Mouse (Mus musculus): ENCODE data around the gene Ehmt1. TPM values are rescaled to one million over a fixed set of nuclear protein-coding genes. Genes with fewer than 3 reads are reported as not detected.

Ehmt1 gene
- polyA plus RNA-seq, 1 experiment from 2014 or later: 89.4 TPM

GRCm38 (mm10) chr2:24776831-24777230 lies 142.6 kb downstream of the Ehmt1 start:
- no peaks in the 10 kb centered on the region for H3K36me3 ChIP-seq
- no peak overlapping the region for H3K4me2 ChIP-seq
- WGBS: 7% methylated on average over 4 of the region's 5 CpGs
- ATAC-seq (ENCODE audit: low FRiP score, low read depth): no peak
- no peak overlapping the region for H3K9ac ChIP-seq
- H3K4me3 ChIP-seq: no peak overlapping the region
- H3K4me1 ChIP-seq (replicated peaks): no peaks in the 10 kb centered on the region
- no peaks in the 10 kb centered on the region for H3K27me3 ChIP-seq
- no peaks in the 10 kb centered on the region for H3K9me3 ChIP-seq
- H3K27ac ChIP-seq (replicated peaks): no peak overlapping the region

DNA sequence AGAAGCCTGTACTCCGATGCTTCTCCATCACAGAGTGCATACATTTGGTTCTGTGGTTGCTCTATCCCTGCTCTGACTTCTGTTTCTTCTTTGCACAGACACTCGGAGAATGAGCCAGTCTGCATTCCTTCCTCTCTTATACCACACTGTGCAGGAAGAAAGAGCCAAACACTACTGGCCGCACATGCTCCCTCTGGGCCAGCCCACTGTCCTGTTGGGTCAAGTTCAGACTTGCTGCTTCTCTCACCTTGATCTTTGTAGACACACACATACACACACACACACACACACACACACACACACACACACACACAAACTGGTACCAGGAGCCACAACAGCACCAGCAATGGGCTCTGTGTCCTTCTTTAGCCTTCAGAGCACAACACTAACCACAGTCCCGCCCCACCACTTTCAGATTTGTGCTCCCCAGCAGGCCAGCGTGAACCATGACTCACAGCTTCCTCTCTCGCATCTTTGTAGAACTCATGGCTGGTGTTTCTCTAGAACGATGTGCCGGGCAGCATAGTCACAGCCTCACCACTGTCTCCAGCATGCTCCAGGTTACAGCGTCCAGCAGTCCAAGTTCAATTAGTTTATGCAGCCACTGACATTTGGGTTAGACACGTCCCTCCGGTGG lies 143.3 kb downstream of the Ehmt1 start:
- Histone ChIP-seq H3K4me1 (replicated peaks) (no peaks in the 10 kb centered on the region), H3K9ac (no peak overlapping the region), H3K27ac (replicated peaks) (no peak overlapping the region), H3K36me3 (no peaks in the 10 kb centered on the region), H3K4me2 (no peak overlapping the region), H3K9me3 (no peaks in the 10 kb centered on the region), H3K27me3 (no peaks in the 10 kb centered on the region), H3K4me3 (no peak overlapping the region)
- ATAC-seq (ENCODE audit: low FRiP score, low read depth): no peak
- 84% methylated on average over 11 of the region's 11 CpGs for WGBS

- Histone ChIP-seq H3K9me3 (no peaks in the 10 kb centered on the region), H3K36me3 (no peaks in the 10 kb centered on the region), H3K4me1 (replicated peaks) (no peaks in the 10 kb centered on the region), H3K4me3 (no peak overlapping the region), H3K27ac (replicated peaks) (no peak overlapping the region), H3K4me2 (no peak overlapping the region), H3K27me3 (no peaks in the 10 kb centered on the region), H3K9ac (no peak overlapping the region)
- ATAC-seq (ENCODE audit: low FRiP score, low read depth): no peak
- 69% methylated on average over 7 of the region's 7 CpGs for WGBS
Measured at GRCm38 (mm10) chr2:24774832-24775231, 144.6 kb downstream of the Ehmt1 start.

DNA sequence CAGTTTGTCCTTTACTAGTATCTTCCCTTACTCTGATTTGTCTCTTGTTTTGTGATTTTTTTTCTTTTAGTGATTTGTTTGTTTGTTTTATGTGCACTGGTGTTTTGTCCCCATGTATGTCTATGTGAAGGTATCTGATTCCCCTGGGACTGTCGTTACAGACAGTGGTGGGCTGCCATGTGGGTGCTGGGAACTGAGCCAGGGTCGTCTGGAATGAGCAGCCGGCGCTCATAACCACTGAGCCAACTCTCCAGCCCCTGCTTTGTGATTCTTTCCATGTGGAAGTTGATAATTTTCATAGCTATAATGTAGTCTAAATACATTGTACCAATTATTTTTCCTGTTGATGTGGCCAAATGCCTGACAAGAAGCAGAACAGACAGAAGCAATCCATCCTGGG lies 148.6 kb downstream of the Ehmt1 start:
- no peaks in the 10 kb centered on the region for H3K9me3 ChIP-seq
- H3K27ac ChIP-seq (replicated peaks): no peak overlapping the region
- 79% methylated on average over 4 of the region's 4 CpGs for WGBS
- H3K4me1 ChIP-seq (replicated peaks): no peaks in the 10 kb centered on the region
- no peak for ATAC-seq (ENCODE audit: low FRiP score, low read depth)
- H3K36me3 ChIP-seq: no peaks in the 10 kb centered on the region
- H3K4me3 ChIP-seq: no peak overlapping the region
- H3K9ac ChIP-seq: no peak overlapping the region
- no peaks in the 10 kb centered on the region for H3K27me3 ChIP-seq
- H3K4me2 ChIP-seq: no peak overlapping the region

GRCm38 (mm10) chr2:24763115-24763557 lies 156.3 kb downstream of the Ehmt1 start, which contains the start of gene Cacna1b:
TSS of gene Cacna1b (minus strand) at chr2:24763152.
- Histone ChIP-seq H3K9ac (peak within 1 kb of the TSS; percentile 95), H3K27me3 (no peaks in the 10 kb centered on the region), H3K27ac (replicated peaks) (peak within 1 kb of the TSS; percentile 89), H3K4me2 (peak within 1 kb of the TSS; percentile 88), H3K4me3 (peak within 1 kb of the TSS; percentile 78), H3K9me3 (no peaks in the 10 kb centered on the region), H3K4me1 (replicated peaks) (peaks cover 41% of the 10 kb centered on the region), H3K36me3 (0 out of 2 replicates have a peak, but pooled peaks cover under 1% of the 10 kb centered on the region)
- peak; percentile 91 for ATAC-seq (ENCODE audit: low FRiP score, low read depth)
- WGBS: under 1% methylated on average over 29 of the region's 42 CpGs

DNA sequence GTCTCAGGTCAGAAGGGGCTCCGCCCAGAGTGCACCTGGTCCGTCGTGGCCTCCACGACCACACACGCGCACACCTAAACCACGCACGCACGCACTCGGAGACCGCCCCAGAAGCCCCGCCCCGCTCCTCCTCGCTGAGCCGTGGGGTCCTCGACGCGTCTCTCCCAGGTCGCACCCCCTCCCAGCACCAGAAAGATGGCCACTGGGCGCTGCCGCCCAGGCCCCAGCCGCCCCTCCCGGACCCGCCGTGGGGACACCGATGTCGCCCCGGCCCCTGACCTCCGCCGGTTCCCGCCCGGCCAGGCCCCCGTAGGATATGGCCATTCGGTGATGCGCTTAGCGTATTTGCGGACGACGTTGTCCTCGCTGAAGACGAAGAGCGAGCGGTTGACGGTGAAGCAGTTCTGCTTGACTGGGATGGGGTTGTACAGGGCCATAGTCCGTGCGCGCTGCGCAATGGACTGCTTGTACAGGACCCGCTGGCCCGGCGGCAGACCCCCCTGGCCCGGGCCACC lies 156.9 kb downstream of the Ehmt1 start:
- H3K9me3 ChIP-seq: no peaks in the 10 kb centered on the region
- peak overlapping the region; percentile 89 for H3K27ac ChIP-seq (replicated peaks)
- peaks cover 41% of the 10 kb centered on the region for H3K4me1 ChIP-seq (replicated peaks)
- H3K27me3 ChIP-seq: no peaks in the 10 kb centered on the region
- H3K4me3 ChIP-seq: peak overlapping the region; percentile 78
- H3K4me2 ChIP-seq: peak overlapping the region; percentile 88
- peak; percentile 70 for ATAC-seq (ENCODE audit: low FRiP score, low read depth)
- H3K36me3 ChIP-seq: 0 out of 2 replicates have a peak, but pooled peaks cover 5% of the 10 kb centered on the region
- under 1% methylated on average over 52 of the region's 52 CpGs for WGBS
- peak overlapping the region; percentile 95 for H3K9ac ChIP-seq

GRCm38 (mm10) chr2:24761923-24762445 lies 157.4 kb downstream of the Ehmt1 start:
- Histone ChIP-seq H3K4me3 (peak overlapping the region; percentile 78), H3K36me3 (peaks cover 5% of the 10 kb centered on the region; the same call in 1 of the 2 replicates), H3K4me2 (peak overlapping the region; percentile 88), H3K4me1 (replicated peaks) (peaks cover 41% of the 10 kb centered on the region), H3K9me3 (no peaks in the 10 kb centered on the region), H3K27ac (replicated peaks) (peak overlapping the region; percentile 89), H3K9ac (peak overlapping the region; percentile 95), H3K27me3 (no peaks in the 10 kb centered on the region)
- peak; percentile 67 for ATAC-seq (ENCODE audit: low FRiP score, low read depth)
- WGBS: under 1% methylated on average over 35 of the region's 35 CpGs

GRCm38 (mm10) chr2:24755276-24755675 lies 164.1 kb downstream of the Ehmt1 start:
- Histone ChIP-seq H3K4me3 (no peak overlapping the region), H3K9ac (no peak overlapping the region), H3K27me3 (no peaks in the 10 kb centered on the region), H3K36me3 (peaks cover 51% of the 10 kb centered on the region), H3K4me1 (replicated peaks) (peaks cover 23% of the 10 kb centered on the region), H3K27ac (replicated peaks) (no peak overlapping the region), H3K4me2 (no peak overlapping the region), H3K9me3 (no peaks in the 10 kb centered on the region)
- 96% methylated on average over 1 of the region's 1 CpGs for WGBS
- ATAC-seq (ENCODE audit: low FRiP score, low read depth): no peak

- Histone ChIP-seq H3K9me3 (no peaks in the 10 kb centered on the region), H3K27me3 (no peaks in the 10 kb centered on the region), H3K4me1 (replicated peaks) (peaks cover 11% of the 10 kb centered on the region), H3K27ac (replicated peaks) (no peak overlapping the region), H3K4me3 (no peak overlapping the region), H3K4me2 (no peak overlapping the region), H3K36me3 (peaks cover 59% of the 10 kb centered on the region), H3K9ac (no peak overlapping the region)
- no peak for ATAC-seq (ENCODE audit: low FRiP score, low read depth)
- 57% methylated on average over 4 of the region's 4 CpGs for WGBS
Measured at GRCm38 (mm10) chr2:24752599-24752998, 166.8 kb downstream of the Ehmt1 start.

DNA sequence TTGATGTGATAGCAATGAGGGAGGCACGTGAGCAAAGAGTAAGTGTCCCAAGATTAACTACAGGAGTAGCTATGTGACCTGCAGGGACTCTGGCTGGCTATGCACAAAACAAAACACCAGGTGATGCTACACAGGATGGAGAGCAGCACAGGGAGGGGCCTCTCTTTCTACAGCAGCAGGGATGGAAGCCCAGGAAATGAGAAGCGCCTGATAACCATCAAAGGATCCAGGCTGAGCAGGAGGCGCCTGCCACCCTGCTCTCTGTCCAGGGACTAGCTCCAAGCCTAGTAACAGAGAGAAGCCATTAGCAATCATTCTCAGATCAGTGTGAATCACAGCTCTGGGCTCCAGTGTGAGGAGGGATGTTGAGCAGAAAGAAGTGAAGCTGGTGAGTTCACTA lies 169.4 kb downstream of the Ehmt1 start:
- Histone ChIP-seq H3K27ac (replicated peaks) (no peak overlapping the region), H3K36me3 (peaks cover 54% of the 10 kb centered on the region), H3K9me3 (no peaks in the 10 kb centered on the region), H3K4me3 (no peak overlapping the region), H3K4me2 (no peak overlapping the region), H3K4me1 (replicated peaks) (peaks cover 2% of the 10 kb centered on the region; the same call in 1 of the 2 replicates), H3K27me3 (no peaks in the 10 kb centered on the region), H3K9ac (no peak overlapping the region)
- no peak for ATAC-seq (ENCODE audit: low FRiP score, low read depth)
- 74% methylated on average over 3 of the region's 3 CpGs for WGBS

- no peak overlapping the region for H3K4me2 ChIP-seq
- no peaks in the 10 kb centered on the region for H3K27me3 ChIP-seq
- no peaks in the 10 kb centered on the region for H3K9me3 ChIP-seq
- 75% methylated on average over 7 of the region's 7 CpGs for WGBS
- no peak overlapping the region for H3K9ac ChIP-seq
- no peak overlapping the region for H3K4me3 ChIP-seq
- peaks cover 6% of the 10 kb centered on the region for H3K4me1 ChIP-seq (replicated peaks)
- H3K36me3 ChIP-seq: peaks cover 39% of the 10 kb centered on the region
- H3K27ac ChIP-seq (replicated peaks): no peak overlapping the region
- ATAC-seq (ENCODE audit: low FRiP score, low read depth): no peak
Measured at GRCm38 (mm10) chr2:24747878-24748277, 171.5 kb downstream of the Ehmt1 start.
